Mouse (Mus musculus) layer of hippocampus, adult 9-10 months (tissue): ENCODE data around the gene Cep97.
"Not testable (repeated sequence)": the region's sequence is repeated elsewhere in the genome, so short reads cannot be mapped to it uniquely, and the experiment has no call there.

ENCODE experiments used
- DNase-seq: peaks from one replicate; pipeline ENCODE4 v3.0.0; 2022; ENCODE audit warnings: low spot score

Gene Cep97

DNA sequence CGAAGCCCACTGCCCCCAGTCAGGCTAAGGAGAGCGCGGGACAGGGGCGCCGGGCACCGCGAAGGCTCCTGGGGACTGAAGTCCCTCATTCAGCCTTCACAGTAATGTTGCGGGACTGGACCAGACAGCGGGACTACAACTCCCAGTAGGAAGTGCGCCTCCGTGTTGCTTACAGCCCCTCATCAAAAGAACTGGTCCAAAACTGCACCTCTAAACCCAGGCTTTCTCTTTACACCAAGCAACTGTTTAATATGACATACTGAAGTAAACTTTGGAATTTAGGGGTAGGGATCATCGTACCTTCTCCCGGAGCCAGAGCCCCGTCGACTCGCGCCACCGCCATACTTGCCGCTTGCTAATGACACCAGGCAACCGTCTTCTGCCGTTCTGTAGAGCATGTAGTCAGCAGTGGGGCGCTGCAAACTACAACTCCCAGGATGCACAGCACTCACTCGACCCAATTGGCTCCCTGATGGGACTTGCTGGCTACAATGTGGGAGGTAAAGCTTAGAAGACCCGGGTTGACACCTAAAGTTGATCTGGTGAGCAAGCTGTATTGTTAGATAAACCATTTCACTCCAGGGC, at the start of gene Cep97:
Gene Cep97 (minus strand): TSS at position 403 of the 585 bp plus-strand sequence.
- DNase-seq, result peak; percentile 96

DNA sequence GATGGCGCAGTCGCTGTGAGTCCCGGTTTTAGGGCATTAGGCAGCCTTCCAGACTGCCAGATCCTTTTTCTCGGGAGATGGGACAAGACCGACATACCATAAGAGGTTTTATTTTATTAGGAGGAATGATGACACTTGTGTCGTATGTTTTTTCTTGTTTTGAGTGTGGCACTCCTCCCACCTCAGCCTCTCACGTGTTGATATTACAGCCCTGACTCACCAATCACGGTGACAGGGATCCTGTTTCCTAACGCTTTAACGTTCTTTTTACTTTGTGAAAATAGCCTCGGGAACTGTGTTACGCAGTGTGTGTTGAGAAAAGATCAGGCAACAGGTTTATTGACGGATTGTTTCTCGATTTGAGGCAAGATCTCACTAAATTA, 40.2 kb upstream of the Cep97 start:
- DNase-seq, result no peak

DNA sequence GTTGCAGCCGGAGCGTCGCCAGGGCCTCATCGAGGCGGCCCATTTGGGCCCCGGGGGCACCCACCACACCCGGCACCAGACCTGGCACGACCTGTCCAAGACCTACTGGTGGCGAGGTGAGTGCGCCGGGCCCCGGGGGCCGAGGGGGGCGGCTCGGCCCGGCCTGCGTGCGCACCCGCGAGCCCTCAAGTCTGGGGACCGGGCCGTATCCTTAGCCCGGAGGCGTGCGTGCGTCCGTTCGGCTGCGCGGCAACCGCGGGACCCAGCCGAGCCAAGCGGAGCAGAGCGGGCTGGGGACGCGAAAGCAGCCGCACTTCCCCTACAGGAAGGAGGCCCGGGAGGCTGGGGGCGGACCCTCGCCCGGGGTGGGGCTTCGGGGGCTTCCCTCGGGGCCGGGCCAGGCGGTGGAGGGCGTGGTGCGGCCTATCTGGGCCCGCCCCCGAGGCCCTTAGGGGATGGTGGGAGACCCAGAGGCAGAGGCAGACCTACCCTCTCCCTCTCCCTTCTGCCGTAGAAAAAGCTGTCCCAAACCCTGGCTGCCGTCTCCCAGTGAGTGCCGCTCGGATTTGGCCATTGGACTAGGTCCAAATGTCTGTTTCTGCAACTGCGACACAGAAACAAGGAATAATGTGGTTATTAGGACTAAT, 39.7 kb upstream of the Cep97 start:
- DNase-seq, result peak; percentile 54

DNA sequence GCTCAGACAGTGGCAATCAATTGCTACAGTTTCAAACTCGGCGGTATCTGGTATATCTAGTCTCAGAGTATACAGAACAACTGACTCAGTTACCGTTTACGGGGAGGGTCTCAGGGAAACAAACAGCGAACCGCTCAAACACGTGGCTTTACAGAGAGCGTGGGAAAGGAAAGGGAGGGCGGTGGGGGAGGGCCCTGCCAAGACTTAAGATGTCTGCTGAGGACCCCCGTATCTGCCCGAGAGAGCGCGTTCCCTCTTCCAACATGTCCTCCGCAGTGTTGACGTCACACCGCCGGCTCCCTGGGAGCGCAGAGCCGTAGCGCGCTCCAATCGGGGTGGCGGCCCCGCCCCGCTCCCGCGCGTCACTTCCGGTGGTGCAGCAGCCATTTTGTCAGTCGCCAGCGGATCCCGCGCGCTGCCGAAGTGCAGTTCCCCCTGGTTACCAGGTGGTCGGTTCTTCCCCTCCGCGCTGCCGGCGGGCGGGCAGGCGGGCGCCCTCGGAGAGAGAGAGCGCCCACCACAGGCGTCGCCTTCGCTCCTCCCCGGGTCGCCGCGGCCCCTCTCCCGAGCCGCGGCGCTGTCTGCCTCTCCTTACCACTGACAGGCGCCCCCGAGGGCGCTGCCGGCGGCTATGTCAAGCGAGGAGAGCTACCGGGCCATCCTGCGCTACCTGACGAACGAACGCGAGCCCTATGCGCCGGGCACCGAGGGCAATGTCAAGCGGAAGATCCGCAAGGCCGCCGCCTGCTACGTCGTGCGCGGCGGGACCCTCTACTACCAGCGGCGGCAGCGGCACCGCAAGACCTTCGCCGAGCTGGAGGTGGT, 39.0 kb upstream of the Cep97 start, which contains the start of gene Zbtb11:
Gene Zbtb11 (plus strand): TSS at position 453 of the 825 bp plus-strand sequence.
- peak; percentile 93 for DNase-seq

DNA sequence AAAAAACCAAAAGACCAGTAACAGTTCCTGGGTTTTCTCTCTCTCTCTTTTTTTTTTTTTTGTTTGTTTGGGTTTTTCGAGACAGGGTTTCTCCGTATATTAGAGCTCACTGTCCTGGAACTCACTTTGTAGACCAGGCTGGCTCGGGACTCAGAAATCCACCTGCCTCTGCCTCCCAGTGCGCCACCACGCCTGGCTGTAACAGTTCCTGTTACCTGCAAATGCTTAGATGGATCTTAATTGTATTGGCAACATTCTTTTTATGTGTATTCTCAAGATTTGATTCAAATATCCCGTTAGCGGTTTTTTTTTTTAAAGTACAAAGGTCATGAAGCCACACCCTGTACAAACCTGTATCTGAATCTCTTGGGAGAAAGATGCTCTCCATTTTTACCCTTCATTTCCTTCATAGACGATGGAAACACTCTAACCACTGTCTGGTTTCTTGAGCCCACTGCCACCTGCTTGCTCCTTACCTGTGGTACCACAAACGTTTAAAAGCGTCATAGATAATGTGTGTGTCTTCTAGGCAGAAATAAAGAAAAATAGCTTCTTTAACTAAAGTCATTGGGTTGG, 38.1 kb upstream of the Cep97 start:
- no peak for DNase-seq

DNA sequence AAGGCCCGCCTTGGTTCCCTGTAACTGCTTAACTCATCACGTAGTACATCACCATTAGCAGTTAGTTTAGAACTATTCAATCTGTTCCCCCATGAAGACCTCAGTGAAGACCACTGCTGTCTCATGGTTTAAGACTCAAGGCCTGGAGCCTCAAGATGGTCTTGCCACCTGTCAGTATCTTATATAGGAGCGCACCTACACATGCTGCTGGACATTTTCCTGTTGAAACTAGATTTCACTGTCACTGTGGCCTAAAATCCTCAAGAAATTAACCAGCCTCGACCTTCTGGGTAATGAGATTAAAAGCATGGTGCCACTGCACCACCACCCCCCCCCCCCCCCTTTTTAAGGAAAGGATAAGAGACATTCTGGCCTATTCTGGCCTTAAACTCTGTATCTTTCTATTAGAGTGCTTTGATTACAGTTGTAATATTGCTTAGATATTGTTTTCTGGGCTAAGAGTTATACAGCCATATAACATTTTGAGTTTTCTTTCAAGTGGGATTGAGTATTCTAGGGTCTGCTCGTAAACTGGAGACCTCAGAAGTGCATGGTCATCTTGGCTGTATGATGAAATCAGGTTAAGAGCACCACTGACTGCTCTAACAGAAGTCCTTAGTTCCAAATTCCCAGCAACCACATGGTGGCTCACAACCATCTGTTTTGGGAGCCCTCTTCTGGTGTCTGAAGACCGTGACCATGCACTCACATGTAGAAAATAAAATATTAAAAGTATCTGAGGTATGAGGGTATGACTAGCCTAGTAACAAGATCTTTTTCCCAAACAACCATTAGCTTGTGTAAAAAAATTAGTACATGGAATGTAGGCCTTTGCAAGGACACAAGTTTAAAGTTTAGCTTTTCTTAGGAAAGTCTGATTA, 37.3 kb upstream of the Cep97 start:
- DNase-seq, result no peak

DNA sequence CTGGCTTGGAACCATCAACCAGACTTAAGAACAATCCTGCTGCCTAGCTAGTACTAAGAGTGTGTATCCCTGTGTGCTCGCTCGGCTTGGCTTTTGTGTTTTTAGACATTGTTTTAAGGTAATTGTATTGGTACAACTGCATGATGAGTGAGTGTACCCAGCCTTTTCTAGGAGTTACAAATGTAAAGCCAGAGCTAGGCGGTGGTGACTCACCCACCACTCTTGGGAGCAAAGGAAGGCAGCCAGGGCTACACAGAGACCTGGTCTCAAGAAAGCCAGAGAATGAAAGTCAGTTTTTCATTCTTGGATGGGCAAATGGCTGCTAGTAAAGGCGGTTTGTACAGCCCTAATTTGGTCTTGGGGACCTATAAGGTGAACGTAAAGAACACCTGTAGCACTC, 35.8 kb upstream of the Cep97 start:
- no peak for DNase-seq

DNA sequence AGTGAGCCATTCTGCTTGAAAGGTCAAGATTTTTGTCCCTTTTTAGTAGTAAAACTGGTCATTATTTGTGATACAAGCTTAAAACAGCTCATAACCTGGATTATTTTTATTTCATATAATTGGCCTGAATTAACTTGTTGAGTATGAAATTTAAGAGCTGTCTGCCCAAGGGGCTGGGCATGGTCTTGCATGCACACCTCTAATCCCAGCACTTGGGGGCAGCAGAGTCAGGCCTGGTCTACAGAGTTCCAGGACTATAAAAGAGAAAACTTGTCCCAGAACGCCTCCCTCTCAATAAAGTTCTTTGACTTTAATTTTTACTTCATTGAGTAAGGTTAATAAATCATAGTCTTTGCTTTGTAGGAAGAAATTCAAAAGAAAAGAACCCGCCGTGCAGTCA, 34.5 kb upstream of the Cep97 start:
- DNase-seq, result no peak

DNA sequence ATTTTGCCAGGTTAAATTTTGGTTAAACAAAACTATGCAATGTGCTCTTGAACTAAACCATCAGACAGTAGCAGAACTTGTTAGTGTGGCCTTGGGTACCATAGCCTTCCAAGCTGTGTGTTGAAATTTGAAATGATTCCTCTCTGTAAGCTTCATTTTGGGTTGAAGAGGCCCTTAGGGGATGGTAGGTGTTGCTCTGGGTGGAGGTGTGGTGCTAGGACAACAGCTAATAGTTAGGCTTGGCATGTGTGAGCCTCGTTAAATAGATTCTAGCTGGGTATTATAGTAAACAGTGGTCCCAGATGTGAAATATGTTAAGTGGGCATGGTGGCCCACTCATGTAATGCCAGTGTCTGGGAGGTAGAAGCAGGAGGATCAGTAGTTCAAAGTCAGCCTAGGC, 32.6 kb upstream of the Cep97 start:
- DNase-seq, result no peak

DNA sequence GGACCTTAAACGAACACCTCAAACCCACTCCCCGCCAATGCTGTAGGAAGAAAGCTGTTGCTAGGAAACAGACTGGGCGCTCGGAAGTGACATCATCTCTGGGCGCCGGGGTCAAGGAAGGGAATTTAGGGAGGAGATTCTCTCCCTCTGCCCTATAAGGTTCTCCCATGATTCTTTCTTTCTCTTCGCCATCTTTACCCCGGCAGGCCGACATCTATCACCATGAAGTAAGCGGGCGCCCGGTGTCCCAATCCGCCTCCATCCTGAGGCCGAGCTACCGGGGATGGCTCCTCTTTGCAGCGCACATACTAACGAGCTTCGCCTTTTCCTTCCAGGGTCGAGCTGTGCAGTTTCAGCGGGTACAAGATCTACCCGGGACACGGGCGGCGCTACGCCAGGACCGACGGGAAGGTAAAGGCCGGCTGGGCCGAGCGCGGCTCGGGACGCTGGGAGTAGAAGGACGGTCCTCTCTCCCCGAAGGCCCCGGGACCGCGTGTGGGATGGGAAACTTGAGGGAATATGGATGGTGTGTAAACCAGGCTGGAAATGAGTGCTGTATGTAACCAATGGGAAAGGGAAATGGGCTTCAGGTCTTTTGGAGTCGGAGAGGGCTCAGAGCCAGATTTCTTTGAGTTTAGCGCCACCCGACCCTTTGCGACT, 31.7 kb upstream of the Cep97 start, which contains the start of gene Rpl24:
Gene Rpl24 (plus strand): TSS at position 64 of the 660 bp plus-strand sequence.
- peak; percentile 95 for DNase-seq

DNA sequence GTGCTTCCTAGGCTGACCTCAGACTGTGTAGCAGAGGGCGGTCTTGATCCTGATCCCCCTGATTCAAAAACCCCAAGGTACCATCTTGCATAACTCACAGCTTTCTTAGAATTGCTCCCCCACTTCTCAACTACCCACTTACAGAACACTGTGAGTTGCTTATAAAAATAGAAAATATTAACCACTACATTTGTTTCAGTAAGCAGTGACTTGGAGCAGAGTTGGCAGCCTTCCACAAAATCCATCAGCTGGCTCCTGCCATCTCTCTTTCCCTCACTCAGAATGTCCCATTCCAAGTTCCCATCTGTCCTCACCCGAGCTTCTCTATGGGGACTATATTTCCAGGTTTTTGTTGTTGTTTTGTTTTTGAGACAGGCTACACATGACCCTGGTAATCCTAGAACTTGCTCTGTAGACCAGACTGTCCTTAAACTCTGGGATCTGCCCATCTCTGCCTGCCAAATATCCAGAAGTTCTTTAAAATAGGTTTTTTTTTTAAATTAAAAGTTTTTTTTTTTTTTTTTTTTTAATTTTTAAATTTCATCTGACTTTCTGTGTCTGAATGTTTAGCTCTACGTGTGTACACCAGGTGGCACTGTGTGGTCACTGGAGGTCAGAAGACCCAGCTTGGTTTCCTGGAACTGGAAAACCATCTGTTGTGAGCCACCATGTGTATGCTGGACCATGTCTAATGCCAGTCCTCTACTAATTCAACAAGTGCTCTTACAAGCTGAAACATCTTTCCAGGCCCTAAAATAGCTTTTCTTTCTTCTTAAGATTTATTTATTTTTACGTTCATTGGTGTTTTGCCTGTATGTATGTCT, 29.7 kb upstream of the Cep97 start:
- DNase-seq, result no peak

DNA sequence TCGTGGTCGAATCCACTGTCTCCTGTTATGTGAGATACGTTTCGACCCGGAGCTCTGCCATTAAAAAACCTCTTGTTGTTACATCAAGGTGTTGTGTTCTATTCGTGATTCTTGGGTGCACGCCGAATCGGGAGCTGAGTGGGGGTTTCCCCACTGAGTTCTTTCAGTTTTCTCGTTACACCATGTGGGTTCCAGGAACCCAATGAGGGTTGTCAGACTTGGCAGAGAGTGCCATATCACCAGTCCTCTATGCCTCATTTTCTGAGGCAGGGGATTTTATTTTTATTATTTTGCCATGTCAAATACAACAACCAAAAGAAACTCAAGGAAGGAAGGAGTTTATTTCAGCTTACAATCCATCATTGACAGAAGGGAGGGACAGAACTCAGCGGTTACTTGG, 28.4 kb upstream of the Cep97 start:
- not testable (repeated sequence) for DNase-seq

DNA sequence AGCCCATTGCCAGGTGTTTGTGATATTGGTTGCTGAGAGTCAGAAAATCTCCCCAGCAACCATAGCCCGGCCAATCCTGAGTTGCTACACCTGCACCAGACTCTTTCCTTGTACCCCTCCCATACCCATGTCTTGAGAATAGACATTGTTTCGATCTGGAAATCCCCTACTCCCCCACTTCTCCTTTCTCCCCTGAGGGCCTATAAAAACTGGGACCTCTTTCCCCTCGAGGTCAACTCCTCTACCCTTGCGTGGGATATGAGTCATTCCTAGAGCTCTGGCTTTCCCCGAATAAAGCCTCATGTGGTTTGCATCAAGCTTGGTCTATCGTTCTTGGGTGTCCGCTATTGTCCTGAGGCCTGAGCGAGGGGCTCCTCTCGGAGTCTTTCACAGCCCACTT, 19.5 kb upstream of the Cep97 start:
- not testable (repeated sequence) for DNase-seq

DNA sequence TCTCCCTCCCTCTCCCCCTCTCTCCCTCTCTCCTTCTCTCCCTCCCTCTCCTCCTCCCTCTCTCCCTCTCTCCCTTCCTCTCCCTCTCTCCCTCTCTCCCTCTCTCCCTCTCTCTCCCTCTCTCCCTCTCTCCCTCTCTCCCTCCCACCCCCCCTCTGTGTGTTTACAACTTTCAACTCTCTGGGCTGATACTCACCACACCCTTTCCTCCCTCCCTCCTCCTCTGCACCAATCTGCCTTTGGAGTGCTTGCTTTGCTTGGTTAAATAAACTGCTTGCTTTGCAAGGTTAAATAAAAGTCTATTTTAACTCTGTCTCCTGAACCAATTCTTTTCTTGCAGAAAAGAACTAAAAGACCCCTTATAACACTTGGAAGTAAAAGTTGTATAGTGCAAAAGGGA, 18.1 kb upstream of the Cep97 start:
- no peak for DNase-seq

DNA sequence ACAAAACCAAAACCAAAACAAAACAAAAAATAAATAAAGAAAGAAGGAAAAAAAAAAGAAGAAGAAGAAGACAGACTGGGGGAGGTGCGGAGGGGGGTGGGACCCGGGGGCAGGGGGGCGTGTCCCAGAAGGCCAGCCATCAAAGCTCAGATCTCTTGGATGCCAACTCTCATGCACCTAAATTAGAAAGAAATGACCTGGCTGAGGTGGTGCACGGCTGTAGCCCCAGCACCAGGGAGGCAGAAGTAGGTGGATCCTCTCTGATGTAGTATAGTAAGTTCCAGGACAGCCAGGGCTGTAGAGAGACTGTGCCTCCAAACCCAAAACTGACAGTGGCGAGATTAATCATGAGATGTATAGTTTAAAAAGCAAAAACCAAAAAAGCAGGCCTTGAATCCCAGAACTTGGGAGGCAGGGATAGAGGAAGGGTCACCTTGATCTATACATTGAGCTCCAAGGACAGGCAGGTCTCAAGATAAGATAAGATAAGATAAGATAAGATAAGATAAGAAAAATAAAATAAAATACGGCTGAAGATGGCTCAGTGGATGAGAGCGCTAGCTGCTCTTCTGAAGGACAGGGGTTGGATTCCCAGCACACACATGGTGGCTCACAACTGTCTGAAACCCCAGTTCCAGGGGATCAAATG, 17.1 kb upstream of the Cep97 start:
- no peak for DNase-seq

DNA sequence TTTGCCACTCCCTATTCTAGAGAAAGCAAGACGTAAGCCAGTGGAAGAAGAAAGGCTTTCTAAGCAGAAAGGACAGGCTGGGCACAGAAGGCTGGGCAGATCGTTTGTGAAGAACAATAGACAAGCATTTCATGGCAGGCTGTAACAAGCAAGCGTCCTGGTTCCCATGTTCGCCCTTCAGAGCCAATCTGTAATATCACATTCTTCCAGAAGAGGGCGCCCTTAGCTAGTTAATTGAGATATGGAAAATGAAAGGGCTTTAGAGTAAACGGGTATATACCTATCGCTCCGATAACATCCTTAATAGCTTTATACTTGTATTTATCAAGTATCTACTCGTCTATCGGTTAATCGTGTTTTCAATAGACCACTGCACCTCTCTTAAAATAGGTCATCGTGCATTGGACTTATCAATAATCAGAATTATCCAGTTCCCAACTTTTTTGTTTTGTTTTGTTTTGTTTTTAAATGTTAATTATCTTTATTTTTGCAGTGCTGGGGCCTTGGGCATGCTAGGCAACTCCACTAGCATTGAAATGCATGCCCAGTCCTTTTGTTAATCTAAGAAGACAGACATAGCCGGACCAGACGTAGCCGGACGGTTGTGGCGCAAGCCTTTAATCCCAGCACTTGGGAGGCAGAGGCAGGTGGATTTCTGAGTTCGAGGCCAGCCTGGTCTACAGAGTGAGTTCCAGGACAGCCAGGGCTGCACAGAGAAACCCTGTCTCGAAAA, 16.5 kb upstream of the Cep97 start:
- DNase-seq, result peak; percentile 93

DNA sequence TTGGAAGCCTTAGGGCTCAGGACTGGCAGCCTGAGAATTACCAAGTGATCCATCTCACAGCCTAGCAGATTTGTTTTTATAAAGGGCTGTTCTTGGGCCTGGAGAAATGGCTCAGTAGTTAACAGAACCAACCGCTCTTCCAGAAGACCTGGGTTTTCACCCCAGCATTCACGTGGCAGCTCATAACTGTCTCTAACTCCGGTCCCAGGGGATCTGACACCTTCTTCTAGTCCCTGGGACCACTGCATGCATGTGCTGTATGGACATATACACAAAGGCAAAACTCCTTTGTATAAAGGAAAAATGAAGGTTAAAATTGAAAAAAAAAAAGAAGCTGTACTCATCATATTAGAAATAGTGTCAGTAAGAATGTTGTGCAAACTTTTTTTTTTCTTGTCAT, 15.8 kb upstream of the Cep97 start:
- no peak for DNase-seq

DNA sequence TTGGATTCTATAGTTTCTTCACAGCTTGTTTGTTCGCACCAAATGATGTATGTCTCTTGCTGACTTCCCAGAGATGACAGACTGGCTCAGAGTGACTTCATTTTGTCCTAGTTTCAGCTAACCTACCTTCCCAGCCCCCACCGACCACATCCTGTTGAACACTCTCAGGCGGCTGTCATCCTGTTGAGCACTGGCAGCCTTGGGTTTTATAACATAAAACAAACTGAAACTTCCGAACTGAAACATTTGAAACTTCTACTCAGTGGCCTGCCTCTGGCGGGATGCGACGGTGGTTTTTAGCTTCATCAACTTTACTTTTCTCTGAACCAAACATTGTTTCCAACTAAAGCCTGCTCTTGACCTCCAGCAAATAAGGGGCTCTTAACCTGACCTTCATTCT, 14.3 kb upstream of the Cep97 start:
- DNase-seq, result no peak

DNA sequence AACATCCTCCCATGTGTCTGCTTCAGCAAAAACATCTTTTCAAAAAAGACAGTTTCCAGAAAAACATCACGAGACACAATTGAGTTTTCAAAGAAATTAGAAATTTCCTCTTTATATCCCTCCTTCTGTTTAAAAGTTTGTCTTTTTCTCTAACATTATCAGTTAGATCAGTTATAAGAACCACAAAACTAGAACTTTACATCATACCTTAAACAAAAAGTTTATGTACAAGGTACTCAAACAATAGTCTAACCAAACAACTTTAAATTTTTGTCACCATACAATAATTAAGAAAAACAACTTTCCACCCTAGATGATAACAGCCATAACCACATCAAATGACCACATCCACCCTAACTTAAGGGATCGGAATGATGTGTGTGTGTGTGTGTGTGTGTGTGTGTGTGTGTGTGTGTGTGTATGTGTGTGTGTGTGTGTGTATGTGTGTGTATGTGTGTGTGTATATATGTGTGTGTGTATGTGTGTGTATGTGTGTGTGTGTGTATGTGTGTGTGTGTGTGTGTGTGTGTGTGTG, 13.3 kb upstream of the Cep97 start:
- DNase-seq, result not testable (repeated sequence)
